Mouse (Mus musculus) E14TG2a.4 (cell line): ENCODE measurements around the gene Ndel1.

ENCODE experiments used
- CTCF ChIP-seq: conservative IDR thresholded peaks from 2 replicates; pipeline ENCODE4 v1.5.1; 2014; ENCODE audit warnings: low read length
- NANOG ChIP-seq: IDR thresholded peaks from 2 replicates; pipeline ENCODE4 v1.6.1; 2014; ENCODE audit warnings: borderline replicate concordance, low read length, mixed read lengths
- POU5F1 ChIP-seq: IDR thresholded peaks from 2 replicates; pipeline ENCODE4 v1.6.1; 2014; ENCODE audit warnings: low read length, borderline replicate concordance

DNA sequence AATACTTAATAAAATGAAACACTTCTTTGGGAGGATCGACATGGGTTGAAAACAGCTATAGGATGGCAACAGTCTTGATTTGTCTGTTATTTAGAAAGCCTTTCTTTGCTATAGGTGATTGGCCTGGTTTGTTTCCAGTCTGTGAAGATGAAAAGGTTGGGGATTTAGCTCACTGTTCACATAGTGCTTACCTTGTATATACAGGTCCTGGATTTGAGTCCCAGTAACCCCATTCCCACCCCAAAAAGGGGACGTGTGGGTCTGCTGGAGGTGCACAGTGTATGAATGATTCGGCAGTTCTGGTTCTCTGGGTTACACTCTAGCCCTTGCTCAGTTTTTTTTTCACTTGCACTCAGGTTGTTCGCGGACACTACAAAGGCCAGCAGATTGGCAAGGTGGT, 31.2 kb upstream of the Ndel1 start:
- no peak for TF ChIP-seq CTCF
- no peak for TF ChIP-seq NANOG
- TF ChIP-seq POU5F1: no peak
